Mouse (Mus musculus) heart, postnatal 25 days (tissue): ENCODE data around the gene Nudcd2. TPM values are rescaled to one million over a fixed set of nuclear protein-coding genes. Genes with fewer than 3 reads are reported as not detected.
"Not testable (repeated sequence)": the region's sequence is repeated elsewhere in the genome, so short reads cannot be mapped to it uniquely, and the experiment has no call there.

Experiments
- DNase-seq: peaks from one replicate; pipeline ENCODE4 v3.0.0; 2022; ENCODE audit warnings: low spot score
- intact Hi-C: fragments of 180-260 bp; cut with DNase I; formaldehyde crosslinking; loops from one replicate; pipeline ENCODE4 v1.15.1; 2025
- total RNA-seq, 2 experiments: library from RNA; stranded (reverse); gene quantifications; 2 replicates each; pipeline ENCODE4 v1.2.3; 2021

The Nudcd2 gene
- 10 to 100 TPM; 13.2 to 16.2 TPM for total RNA-seq

DNA sequence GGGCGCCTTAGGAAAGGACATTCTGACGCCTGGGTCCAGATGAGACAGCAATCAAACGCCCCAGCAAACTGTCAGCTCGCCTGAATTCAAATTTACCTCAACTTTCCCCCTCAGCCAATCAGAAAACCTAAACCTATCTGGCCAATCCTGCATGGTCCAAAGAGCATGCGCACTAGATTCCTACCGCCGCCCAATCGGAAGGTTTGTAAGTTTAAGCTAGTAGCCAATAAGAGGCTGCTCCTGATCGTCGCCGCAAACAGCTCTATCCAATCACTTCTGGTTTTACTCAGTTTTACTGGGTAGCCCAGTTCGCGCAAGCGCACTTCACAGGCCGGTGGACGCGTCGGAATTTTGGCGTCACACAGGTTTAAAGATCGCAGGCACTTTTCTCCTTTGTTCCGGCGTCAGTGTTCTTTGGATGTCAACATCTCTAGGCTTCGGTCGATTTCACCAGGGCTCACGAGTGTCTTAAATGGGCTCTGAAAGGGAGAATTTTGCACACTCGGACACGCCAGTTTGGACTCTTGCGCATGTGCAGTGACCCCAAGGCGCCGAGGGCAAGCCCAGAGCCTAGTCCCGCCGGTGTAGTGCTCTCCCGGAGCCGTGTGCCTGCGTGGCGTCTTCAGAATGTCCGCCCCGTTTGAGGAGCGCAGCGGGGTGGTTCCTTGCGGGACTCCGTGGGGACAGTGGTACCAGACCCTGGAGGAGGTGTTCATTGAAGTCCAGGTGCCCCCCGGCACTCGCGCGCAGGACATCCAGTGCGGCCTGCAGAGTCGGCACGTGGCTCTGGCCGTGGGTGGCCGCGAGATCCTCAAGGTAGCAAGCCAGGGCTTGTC lies at the start of gene Nudcd2, which contains the start of gene Hmmr:
TSS of gene Nudcd2 (plus strand) at position 329 of the 836 bp plus-strand sequence.
TSS of gene Hmmr (minus strand) at position 84 of the 836 bp plus-strand sequence.
- intact Hi-C loops = loop anchor here (2.0 kb wide), 2 partner anchors 21 to 43 kb away; partner anchors contain the start of gene Ccng1
- peak; percentile 91 for DNase-seq

DNA sequence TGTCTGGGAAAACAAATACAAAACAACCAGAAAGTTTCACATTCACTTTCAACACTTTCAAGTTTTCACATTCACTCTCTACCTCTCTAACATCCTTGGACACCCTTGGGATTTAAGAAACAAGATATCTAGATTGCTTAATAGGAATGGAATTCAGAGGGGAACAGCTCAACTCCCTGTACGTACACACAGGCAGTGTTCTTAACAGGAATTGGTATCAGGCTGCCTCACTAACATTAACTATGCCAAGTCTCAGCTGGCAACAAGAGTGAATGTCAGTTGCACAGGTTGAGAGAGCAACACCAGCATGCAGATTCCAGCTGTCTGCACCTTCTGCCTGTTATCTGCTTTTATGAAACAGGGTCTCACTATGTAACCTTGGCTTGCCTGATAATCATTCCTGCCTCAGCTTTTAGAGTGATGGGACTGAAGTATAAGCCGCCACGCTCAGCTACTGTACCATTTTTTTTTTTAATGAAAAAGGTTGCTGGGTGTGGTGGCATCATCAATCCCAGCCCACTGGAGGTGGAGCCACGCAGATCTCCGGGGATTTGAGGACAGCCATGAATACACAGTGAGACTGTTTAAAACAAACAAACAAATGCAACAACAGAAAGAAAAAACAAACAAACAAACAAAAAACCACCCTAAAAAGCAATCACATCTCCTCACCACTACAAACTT lies 42.9 kb upstream of the Nudcd2 start:
- DNase-seq = no peak
- intact Hi-C loops = loop anchor here (2.0 kb wide), 1 partner anchor 44 kb away; no protein-coding TSS in a partner anchor

DNA sequence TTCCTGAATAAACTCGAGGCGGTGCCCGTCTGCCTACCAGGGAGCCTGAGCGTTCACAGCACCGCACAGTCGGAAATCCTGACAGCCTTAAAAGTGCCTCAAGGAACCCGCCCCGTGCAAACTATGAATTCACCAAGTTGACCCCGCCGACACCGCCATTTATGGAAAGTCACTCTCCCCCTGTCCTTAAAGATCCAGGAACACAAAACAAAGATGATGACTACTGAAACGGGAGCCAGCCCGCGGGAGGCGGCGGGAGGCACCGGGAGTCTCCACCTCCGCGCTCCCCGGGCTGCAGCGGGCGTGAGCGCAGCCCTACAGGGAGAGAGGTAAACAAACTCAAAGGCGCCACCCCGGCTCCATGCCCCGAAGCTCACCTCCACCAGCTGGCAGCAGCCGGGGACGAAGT lies 41.4 kb upstream of the Nudcd2 start:
- no peak for DNase-seq
- intact Hi-C loops = loop anchor here (2.0 kb wide), 1 partner anchor 63 kb away; the partner anchor contains the start of gene Ccng1

- intact Hi-C loops = loop anchor here (2.0 kb wide), 1 partner anchor 62 kb away; the partner anchor contains the start of gene Ccng1
Measured at GRCm38 (mm10) chr11:40692511-40693365, 40.7 kb upstream of the Nudcd2 start.

GRCm38 (mm10) chr11:40693366-40693951 lies 40.0 kb upstream of the Nudcd2 start:
- intact Hi-C loops = loop anchor here (2.0 kb wide), 1 partner anchor 61 kb away; the partner anchor contains the start of gene Ccng1
- peak; percentile 35 for DNase-seq

More at GRCm38 (mm10) chr11:40692511-40693365, 40.7 kb upstream of the Nudcd2 start:
- DNase-seq = peak; percentile 93

GRCm38 (mm10) chr11:40694311-40695087 lies 39.0 kb upstream of the Nudcd2 start:
- DNase-seq = peak; percentile 42
- intact Hi-C loops = no loop called here

GRCm38 (mm10) chr11:40695103-40695502 lies 38.4 kb upstream of the Nudcd2 start, which contains the start of gene Mat2b:
Mat2b (minus strand) TSS chr11:40695203.
- no peak for DNase-seq
- intact Hi-C loops = no loop called here

- DNase-seq, intact Hi-C loops: not testable (repeated sequence)
Measured at GRCm38 (mm10) chr11:40709899-40710298, 23.6 kb upstream of the Nudcd2 start.

- intact Hi-C loops = no loop called here
- DNase-seq = no peak
Measured at GRCm38 (mm10) chr11:40713858-40714257, 19.6 kb upstream of the Nudcd2 start.

GRCm38 (mm10) chr11:40715524-40715923 lies 17.9 kb upstream of the Nudcd2 start:
- DNase-seq = no peak
- intact Hi-C loops = no loop called here

- no peak for DNase-seq
- intact Hi-C loops = no loop called here
Measured at GRCm38 (mm10) chr11:40718324-40718723, 15.1 kb upstream of the Nudcd2 start.

DNA sequence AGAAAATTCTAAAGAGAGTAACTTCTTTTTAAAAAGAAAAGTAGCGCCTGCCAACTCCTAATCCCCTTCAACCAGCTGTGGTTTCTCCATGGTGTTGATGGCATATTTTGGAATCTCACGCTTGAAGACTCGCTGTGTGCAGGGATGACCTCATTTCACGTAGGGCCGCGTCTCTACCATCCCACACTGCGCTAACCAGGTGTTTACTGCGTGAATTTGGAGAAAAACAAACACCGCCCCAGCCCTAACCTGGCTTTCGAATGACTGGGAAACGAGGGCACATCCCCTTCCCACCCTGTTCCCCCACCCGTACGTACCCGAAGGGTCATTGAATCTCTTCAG lies 499 bp upstream of the Nudcd2 start:
- intact Hi-C loops = no loop called here
- DNase-seq = no peak

- DNase-seq = no peak
- intact Hi-C loops = loop anchor here (2.0 kb wide), 2 partner anchors 20 to 44 kb away; partner anchors contain the start of gene Ccng1
Measured at GRCm38 (mm10) chr11:40734251-40734752, 835 bp downstream of the Nudcd2 start.

DNA sequence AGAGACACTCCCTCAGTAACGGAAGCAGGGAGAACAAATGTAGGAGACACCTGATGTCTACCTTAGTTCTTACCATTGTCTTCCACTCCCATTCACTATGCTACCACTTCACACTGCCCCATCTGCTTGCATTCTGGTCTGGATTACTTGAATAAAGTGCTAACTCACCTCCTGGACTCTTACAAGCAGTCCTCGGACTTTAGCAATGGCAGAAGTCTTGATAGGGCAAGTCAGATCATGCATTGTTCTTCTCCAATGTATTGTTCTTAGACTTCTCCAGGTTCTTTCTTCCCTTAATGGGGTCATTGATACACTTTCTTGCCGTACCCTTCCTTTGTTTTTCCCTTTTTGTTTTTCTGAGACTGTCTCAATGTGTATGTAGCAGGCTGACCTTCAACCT lies 3.9 kb downstream of the Nudcd2 start:
- intact Hi-C loops = no loop called here
- DNase-seq = no peak

- intact Hi-C loops = no loop called here
- DNase-seq = no peak
Measured at GRCm38 (mm10) chr11:40741605-40742262, 8.3 kb downstream of the Nudcd2 start.

- intact Hi-C loops = no loop called here
- no peak for DNase-seq
Measured at GRCm38 (mm10) chr11:40744348-40744747, 10.9 kb downstream of the Nudcd2 start.

GRCm38 (mm10) chr11:40746361-40746760 lies 12.9 kb downstream of the Nudcd2 start:
- intact Hi-C loops = no loop called here

GRCm38 (mm10) chr11:40747716-40748115 lies 14.2 kb downstream of the Nudcd2 start:
- intact Hi-C loops = no loop called here
- DNase-seq = no peak

More at GRCm38 (mm10) chr11:40746361-40746760, 12.9 kb downstream of the Nudcd2 start:
- no peak for DNase-seq
